Comparison of ENCODE assay signal across 8 mouse cellular contexts in genomic region chr4:129276453-129276865, GRCm38 (mm10). TPM values are rescaled to one million over a fixed set of nuclear protein-coding genes. Genes with fewer than 3 reads are reported as not detected.
A peak's percentile ranks its signal among the peaks of the same experiment; 100 is the strongest.
DNase-seq lines count a peak whose midpoint lies in the region; ATAC-seq and TF ChIP-seq lines count a peak whose summit lies in the region.

No protein-coding gene starts in this region.

- 0 out of 2 replicates have a peak overlapping the region, but pooled peaks have one; percentile 1 for H3K4me2 ChIP-seq in intestine, postnatal 0 days (replicated peaks; ENCODE audit: low read depth)
- H3K4me2 ChIP-seq in midbrain, embryonic 12.5 days (replicated peaks), result 0 out of 2 replicates have a peak overlapping the region, but pooled peaks have one; percentile 9

- H3K36me3 ChIP-seq in intestine, postnatal 0 days (ENCODE audit: control insufficient read depth, insufficient read depth), result no peaks in the 10 kb centered on the region
- H3K36me3 ChIP-seq in midbrain, embryonic 12.5 days, result no peaks in the 10 kb centered on the region

- no peak overlapping the region for H3K9ac ChIP-seq in intestine, postnatal 0 days (ENCODE audit: low read depth, low read length)
- H3K9ac ChIP-seq in midbrain, embryonic 12.5 days (replicated peaks), result no peak overlapping the region

- under 1% methylated on average over 18 of the region's 18 CpGs for WGBS in intestine, postnatal 0 days
- WGBS in midbrain, embryonic 12.5 days, result 2% methylated on average over 18 of the region's 18 CpGs

- intact Hi-C loops in left cerebral cortex, postnatal 25 days (cut with DNase I), result loop anchor here (1.0 to 10.0 kb wide), 3 partner anchors 67 to 181 kb away; partner anchors contain the start of gene Fndc5

- TF ChIP-seq CTCF in intestine, postnatal 0 days (IDR thresholded peaks at IDR 0.05; ENCODE audit: low read depth), result peak; percentile 100

- peak; percentile 63 for ATAC-seq in intestine, postnatal 0 days
- ATAC-seq in midbrain, embryonic 12.5 days (ENCODE audit: low FRiP score, low read depth), result 0 out of 2 replicates have a peak, but pooled peaks have one; percentile 30

- H3K27me3 ChIP-seq in intestine, postnatal 0 days (replicated peaks; ENCODE audit: control insufficient read depth, insufficient read depth, low read length), result no peaks in the 10 kb centered on the region
- no peaks in the 10 kb centered on the region for H3K27me3 ChIP-seq in midbrain, embryonic 12.5 days

- no peak overlapping the region for H3K27ac ChIP-seq in intestine, postnatal 0 days (ENCODE audit: low read depth, low read length)
- no peak overlapping the region for H3K27ac ChIP-seq in midbrain, embryonic 12.5 days (replicated peaks)

- H3K4me1 ChIP-seq in intestine, postnatal 0 days (replicated peaks; ENCODE audit: control insufficient read depth, insufficient read depth, low read length), result no peaks in the 10 kb centered on the region
- peaks cover 6% of the 10 kb centered on the region; the same call in 1 of the 2 replicates for H3K4me1 ChIP-seq in midbrain, embryonic 12.5 days

- no peak overlapping the region for H3K4me3 ChIP-seq in intestine, postnatal 0 days (ENCODE audit: low read depth, low read length)
- no peak overlapping the region for H3K4me3 ChIP-seq in midbrain, embryonic 12.5 days

- H3K9me3 ChIP-seq in intestine, postnatal 0 days (ENCODE audit: control insufficient read depth), result no peaks in the 10 kb centered on the region
- H3K9me3 ChIP-seq in midbrain, embryonic 12.5 days, result no peaks in the 10 kb centered on the region

- DNase-seq in adrenal gland, adult 2 months, result peak; percentile 96
- DNase-seq in embryo, embryonic 10 days (ENCODE audit: low spot score), result peak; percentile 93
- peak; percentile 85 for DNase-seq in gastrocnemius, postnatal 25 days
- peak; percentile 92 to 96 for DNase-seq in left cerebral cortex, postnatal 25 days (ENCODE audit: low spot score in 2 of 2)
- peak; percentile 82 for DNase-seq in skeletal muscle tissue, adult 2 months (ENCODE audit: low read depth, low spot score)
- peak; percentile 82 for DNase-seq in yolk sac, embryonic 10.5 days (ENCODE audit: low spot score)

RNA-seq across cellular contexts. Expression of gene Sync, which starts 11.0 kb away (rescaled TPM):
- total RNA-seq in adrenal gland, adult 2 months (2021), result under 1 TPM; 0.66 to 0.97 TPM
- 0.11 and 0.32 TPM in 2 replicates for polyA plus RNA-seq in adrenal gland, adult 2 months (2012; rRNA removed)
- 10 to 100 TPM; 40.2 to 44.7 TPM for total RNA-seq in gastrocnemius, postnatal 25 days (2021)
- polyA plus RNA-seq in intestine, postnatal 0 days (2015; fragmentation: Nextera tagmentation; extraction: Ambion mirVana), result 1.3 and 1.6 TPM in 2 replicates
- total RNA-seq in left cerebral cortex, postnatal 25 days (2021), result 1 to 10 TPM; 1.4 to 1.6 TPM
- polyA plus RNA-seq in midbrain, embryonic 12.5 days (2016; fragmentation: Nextera tagmentation; extraction: Ambion mirVana), result 0.62 and 0.66 TPM in 2 replicates

RNA-seq across cellular contexts. Expression of gene C77080, which starts 15.3 kb away (rescaled TPM):
- total RNA-seq in adrenal gland, adult 2 months (2021), result 10 to 100 TPM; 15.5 to 30.5 TPM
- polyA plus RNA-seq in adrenal gland, adult 2 months (2012; rRNA removed), result 20.4 and 21.3 TPM in 2 replicates
- 1 to 10 TPM; 1.3 to 2.0 TPM for total RNA-seq in gastrocnemius, postnatal 25 days (2021)
- 14.3 and 15.1 TPM in 2 replicates for polyA plus RNA-seq in intestine, postnatal 0 days (2015; fragmentation: Nextera tagmentation; extraction: Ambion mirVana)
- total RNA-seq in left cerebral cortex, postnatal 25 days (2021), result 10 to 100 TPM; 19.5 to 28.2 TPM
- 5.2 and 6.3 TPM in 2 replicates for polyA plus RNA-seq in midbrain, embryonic 12.5 days (2016; fragmentation: Nextera tagmentation; extraction: Ambion mirVana)

RNA-seq across cellular contexts. Expression of gene Rbbp4, which starts 58.7 kb away (rescaled TPM):
- total RNA-seq in adrenal gland, adult 2 months (2021), result 100 to 1,000 TPM; 116 to 144 TPM
- 9.7 and 10.4 TPM in 2 replicates for polyA plus RNA-seq in adrenal gland, adult 2 months (2012; rRNA removed)
- total RNA-seq in gastrocnemius, postnatal 25 days (2021), result 10 to 100 TPM; 41.0 to 50.6 TPM
- 159 and 175 TPM in 2 replicates for polyA plus RNA-seq in intestine, postnatal 0 days (2015; fragmentation: Nextera tagmentation; extraction: Ambion mirVana)
- total RNA-seq in left cerebral cortex, postnatal 25 days (2021), result 100 to 1,000 TPM; 121 to 127 TPM
- 497 and 529 TPM in 2 replicates for polyA plus RNA-seq in midbrain, embryonic 12.5 days (2016; fragmentation: Nextera tagmentation; extraction: Ambion mirVana)

RNA-seq across cellular contexts. Expression of gene Zbtb8os, which starts 59.0 kb away (rescaled TPM):
- total RNA-seq in adrenal gland, adult 2 months (2021), result 10 to 100 TPM; 42.7 to 48.4 TPM
- 4.1 and 5.3 TPM in 2 replicates for polyA plus RNA-seq in adrenal gland, adult 2 months (2012; rRNA removed)
- total RNA-seq in gastrocnemius, postnatal 25 days (2021), result 10 to 100 TPM; 23.1 to 24.0 TPM
- polyA plus RNA-seq in intestine, postnatal 0 days (2015; fragmentation: Nextera tagmentation; extraction: Ambion mirVana), result 92.9 and 94.5 TPM in 2 replicates
- 10 to 100 TPM; 23.8 to 26.4 TPM for total RNA-seq in left cerebral cortex, postnatal 25 days (2021)
- 36.4 TPM in 2 replicates for polyA plus RNA-seq in midbrain, embryonic 12.5 days (2016; fragmentation: Nextera tagmentation; extraction: Ambion mirVana)

Comparison
In these comparisons a context has a peak if more than half of its experiments do, and no peak if none do; other contexts are left out.
1. RNA of gene Sync, which starts 11.0 kb away (total RNA-seq): 40.2 to 44.7 TPM in gastrocnemius, postnatal 25 days; 1.4 to 1.6 TPM in left cerebral cortex, postnatal 25 days and 0.66 to 0.97 TPM in adrenal gland, adult 2 months; every median in the first group is over 10 times any median in the second.
2. RNA of gene C77080, which starts 15.3 kb away (total RNA-seq): 15.5 to 30.5 TPM in adrenal gland, adult 2 months and 19.5 to 28.2 TPM in left cerebral cortex, postnatal 25 days; 1.3 to 2.0 TPM in gastrocnemius, postnatal 25 days; every median in the first group is over 4 times any median in the second.
3. Peak in every context shown above with its lines, with median percentiles within 50 percentile points of each other: DNase-seq.